Comparison of ENCODE assay signal across 8 mouse cellular contexts in the genomic region with DNA sequence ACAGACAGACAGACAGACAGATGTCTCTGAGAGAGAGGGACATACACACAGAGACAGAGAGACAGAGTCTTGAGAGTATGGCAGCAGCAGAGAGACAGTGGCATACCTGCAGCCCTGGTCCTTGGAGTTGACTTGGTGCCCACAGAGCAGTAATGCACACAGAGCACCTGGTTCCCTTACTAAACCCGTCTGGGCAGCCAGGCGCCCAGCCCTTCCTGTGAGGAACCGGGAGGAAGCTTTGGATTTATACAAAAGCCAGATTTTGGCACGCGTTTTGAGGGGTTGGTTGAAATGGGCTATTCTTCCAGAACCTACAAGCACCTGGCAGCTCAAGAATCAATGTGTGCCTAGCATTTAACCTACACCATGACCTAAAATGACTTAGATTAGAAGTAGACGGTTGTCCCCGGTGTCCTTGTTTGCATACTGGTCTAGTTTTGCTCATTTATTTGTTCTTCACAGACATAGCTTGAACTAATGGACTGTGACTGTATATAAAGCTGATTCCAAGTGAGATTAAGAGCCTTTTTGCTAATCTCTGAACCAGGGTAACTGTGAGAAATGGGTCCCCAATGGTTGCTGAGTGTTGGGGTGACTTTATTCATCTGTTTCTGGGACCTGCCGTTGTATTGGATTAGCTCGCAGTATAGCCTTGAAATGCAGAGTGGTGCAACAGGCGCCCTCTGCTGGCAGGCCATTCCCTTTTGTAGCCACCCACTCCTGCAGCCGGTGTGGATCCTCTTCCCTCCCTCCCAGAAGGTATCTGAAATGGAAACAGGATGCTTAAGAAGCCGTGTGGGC.
DNase-seq lines count a peak whose midpoint lies in the region; ATAC-seq and TF ChIP-seq lines count a peak whose summit lies in the region.

No protein-coding gene starts in this region.

- 35% methylated on average over 12 of the region's 12 CpGs for WGBS in forebrain, embryonic 15.5 days
- WGBS in lung, embryonic 15.5 days: 21% methylated on average over 12 of the region's 12 CpGs
- WGBS in thymus, adult 2 months: 49% methylated on average over 12 of the region's 12 CpGs

- H3K27ac ChIP-seq in ES-E14 (ENCODE audit: insufficient read depth, low read depth, low read length, poor library complexity, severe bottlenecking): no peak overlapping the region
- H3K27ac ChIP-seq in forebrain, embryonic 15.5 days (replicated peaks): no peak overlapping the region
- H3K27ac ChIP-seq in lung, embryonic 15.5 days: peak overlapping the region; percentile 48
- peak overlapping the region; percentile 96 for H3K27ac ChIP-seq in thymus, adult 2 months (ENCODE audit: control insufficient read depth, insufficient read depth, low read length)

- no peaks in the 10 kb centered on the region for H3K27me3 ChIP-seq in forebrain, embryonic 15.5 days
- H3K27me3 ChIP-seq in lung, embryonic 15.5 days: no peaks in the 10 kb centered on the region
- no peaks in the 10 kb centered on the region for H3K27me3 ChIP-seq in thymus, adult 2 months (ENCODE audit: control insufficient read depth, insufficient read depth, low read length)

- in situ Hi-C loops in ES-E14 (cut with MboI; ENCODE audit: low sequenced_read_pairs in 2 of 2, unreplicated experiment in 2 of 2): no loop called here

- ATAC-seq in forebrain, embryonic 15.5 days (replicated peaks): peak; percentile 85
- ATAC-seq in lung, embryonic 15.5 days (ENCODE audit: borderline replicate concordance, extremely low read depth, low FRiP score, low TSS enrichment): peak; percentile 49; the same call in 1 of the 2 replicates

- no peak for DNase-seq in ES-E14 (ENCODE audit: low read depth, low spot score)
- peak; percentile 63 for DNase-seq in c-Kit-positive CD71-positive TER-119-positive erythroid progenitor cells, embryonic 14.5 days (ENCODE audit: low spot score)
- DNase-seq in heart, postnatal 25 days (ENCODE audit: low spot score): peak; percentile 54
- DNase-seq in layer of hippocampus, adult 11-12 months (ENCODE audit: low spot score): peak; percentile 93
- peak; percentile 62 for DNase-seq in ovary, postnatal 10 days (ENCODE audit: low spot score)
- DNase-seq in thymus, adult 2 months: peak; percentile 88

- H3K36me3 ChIP-seq in ES-E14 (ENCODE audit: control insufficient read depth, insufficient read depth, low read length, poor library complexity, severe bottlenecking): no peaks in the 10 kb centered on the region; the same call in 1 of the 2 replicates
- no peaks in the 10 kb centered on the region for H3K36me3 ChIP-seq in forebrain, embryonic 15.5 days
- H3K36me3 ChIP-seq in lung, embryonic 15.5 days: 0 out of 2 replicates have a peak, but pooled peaks cover 2% of the 10 kb centered on the region
- no peaks in the 10 kb centered on the region for H3K36me3 ChIP-seq in thymus, adult 2 months (ENCODE audit: control insufficient read depth, insufficient read depth, low read length)

- TF ChIP-seq POLR2A in thymus, adult 2 months (IDR thresholded peaks at IDR 0.05; ENCODE audit: control insufficient read depth, extremely low read depth, insufficient read depth, low read length, poor library complexity): no peak

- intact Hi-C loops in heart, postnatal 25 days (cut with DNase I): loop anchor here (1.0 to 5.0 kb wide), 5 partner anchors 100 to 213 kb away; no protein-coding TSS in a partner anchor

- H3K4me3 ChIP-seq in ES-E14 (ENCODE audit: insufficient read depth in 1 of 2, low read depth in 1 of 2, low read length in 2 of 2, poor library complexity in 1 of 2, severe bottlenecking in 1 of 2): no peak overlapping the region
- no peak overlapping the region for H3K4me3 ChIP-seq in forebrain, embryonic 15.5 days
- no peak overlapping the region for H3K4me3 ChIP-seq in lung, embryonic 15.5 days
- H3K4me3 ChIP-seq in thymus, adult 2 months (ENCODE audit: control insufficient read depth, insufficient read depth, low read length): peak overlapping the region; percentile 22

- peak; percentile 93; the same call in 1 of the 2 replicates for TF ChIP-seq CTCF in thymus, adult 2 months (IDR thresholded peaks at IDR 0.05; ENCODE audit: borderline replicate concordance, control insufficient read depth, extremely low read depth, insufficient read depth, low read length, poor library complexity)

- H3K9me3 ChIP-seq in ES-E14 (ENCODE audit: control insufficient read depth, insufficient read depth, low read depth, low read length): no peaks in the 10 kb centered on the region
- H3K9me3 ChIP-seq in forebrain, embryonic 15.5 days: no peaks in the 10 kb centered on the region
- no peaks in the 10 kb centered on the region for H3K9me3 ChIP-seq in lung, embryonic 15.5 days

- peaks cover 16 to 31% of the 10 kb centered on the region in 2 experiments for H3K4me1 ChIP-seq in ES-E14 (ENCODE audit: control insufficient read depth in 2 of 2, insufficient read depth in 2 of 2, low read length in 2 of 2, poor library complexity in 1 of 2)
- H3K4me1 ChIP-seq in forebrain, embryonic 15.5 days: peaks cover 27% of the 10 kb centered on the region
- H3K4me1 ChIP-seq in lung, embryonic 15.5 days: peaks cover 50% of the 10 kb centered on the region
- H3K4me1 ChIP-seq in thymus, adult 2 months (replicated peaks; ENCODE audit: control insufficient read depth, insufficient read depth, low read length): peaks cover 48% of the 10 kb centered on the region

- H3K9ac ChIP-seq in ES-E14 (ENCODE audit: insufficient read depth, low read depth, low read length, poor library complexity, severe bottlenecking): no peak overlapping the region; the same call in 1 of the 2 replicates
- H3K9ac ChIP-seq in forebrain, embryonic 15.5 days (replicated peaks): no peak overlapping the region
- H3K9ac ChIP-seq in lung, embryonic 15.5 days: no peak overlapping the region

- H3K4me2 ChIP-seq in forebrain, embryonic 15.5 days (replicated peaks): no peak overlapping the region
- H3K4me2 ChIP-seq in lung, embryonic 15.5 days: peak overlapping the region; percentile 8

TF ChIP-seq in ES-E14, 5 proteins besides CTCF, POLR2A, EP300 and RAD21:
- TF ChIP-seq ZNF384 (IDR thresholded peaks at IDR 0.05; ENCODE audit: low read depth, low read length) (no peak), MAFK (IDR thresholded peaks at IDR 0.05; ENCODE audit: insufficient read depth, low read depth, low read length) (no peak), CHD2 (IDR thresholded peaks at IDR 0.05; ENCODE audit: low read depth, low read length) (no peak), ZC3H11A (IDR thresholded peaks at IDR 0.05; ENCODE audit: borderline replicate concordance, low read depth, low read length) (peak; percentile 75), HCFC1 (IDR thresholded peaks at IDR 0.05; ENCODE audit: borderline replicate concordance, insufficient read depth, low read length) (no peak)

Comparison
In these comparisons a context has a peak if more than half of its experiments do, and no peak if none do; other contexts are left out.
1. H3K27ac ChIP-seq: peak in lung, embryonic 15.5 days (single experiment) and thymus, adult 2 months (single experiment); none in ES-E14 (single experiment) and forebrain, embryonic 15.5 days (single experiment).